In genomic region chr7:120977063-120977462, GRCm38 (mm10) we compare ENCODE assay signal across 1 mouse cellular context.
TF ChIP-seq lines count a peak whose summit lies in the region.

No protein-coding gene starts in this region.

TF ChIP-seq in CH12.LX, 34 proteins besides CTCF, POLR2A, EP300 and RAD21:
- peak; percentile 90 for TF ChIP-seq MEF2A (IDR thresholded peaks at IDR 0.05; ENCODE audit: borderline replicate concordance, low read depth, low read length)
- TF ChIP-seq JUND (conservative IDR thresholded peaks at IDR 0.05; ENCODE audit: low read depth, low read length), result peak; percentile 40; the same call in 1 of the 2 replicates
- peak; percentile 72 for TF ChIP-seq JUN (IDR thresholded peaks at IDR 0.05; ENCODE audit: insufficient read depth, low read depth, low read length)
- TF ChIP-seq MAFK (IDR thresholded peaks at IDR 0.05; ENCODE audit: insufficient replicate concordance, low read length), result no peak
